ENCODE assay signal across 7 mouse cellular contexts in the genomic region with DNA sequence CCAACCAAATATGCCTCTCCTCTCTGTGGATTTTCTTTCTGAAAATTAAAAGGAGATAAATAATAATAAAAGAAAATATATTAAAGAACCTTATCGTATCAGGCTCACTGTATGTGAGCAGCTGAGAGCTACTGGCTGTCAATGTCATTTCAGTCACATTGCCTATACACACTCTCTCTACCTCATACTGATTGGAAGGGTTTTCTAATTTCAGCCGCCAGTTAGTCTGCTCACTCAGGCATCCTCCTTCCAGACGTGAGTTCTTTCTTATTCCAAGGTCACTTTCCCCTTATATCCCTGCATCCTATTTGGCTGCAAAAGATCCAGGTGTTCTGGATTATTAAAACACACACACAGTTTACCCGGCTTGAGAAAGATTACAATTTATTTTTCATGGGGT.
"Had no signal": no experiment of that assay in that cellular context is flagged by ENCODE, and none has a peak within 500 bp of the region (broad histone marks: within the 10 kb centered on the region; RNA-seq: fewer than 3 reads in every experiment).

No protein-coding gene starts in this region.

- H3K27me3 ChIP-seq: limb, embryonic 13.5 days had no signal

- H3K9ac ChIP-seq: limb, embryonic 13.5 days; liver, embryonic 14.5 days had no signal

- H3K4me2 ChIP-seq: limb, embryonic 13.5 days had no signal

- H3K36me3 ChIP-seq: limb, embryonic 13.5 days had no signal

- H3K4me3 ChIP-seq: limb, embryonic 13.5 days had no signal

- DNase-seq: kidney, adult 8-10 months; kidney, postnatal 36 days; lung, adult 18-20 months; right cerebral cortex, postnatal 25 days; thymus, postnatal 36 days had no signal

- H3K9me3 ChIP-seq: limb, embryonic 13.5 days had no signal

- H3K27ac ChIP-seq: limb, embryonic 13.5 days; liver, embryonic 14.5 days had no signal

- H3K4me1 ChIP-seq: limb, embryonic 13.5 days had no signal
